Mouse (Mus musculus) layer of hippocampus, adult 9-11 months (tissue): ENCODE measurements around the gene Mfsd6.
"Not testable (repeated sequence)": the region's sequence is repeated elsewhere in the genome, so short reads cannot be mapped to it uniquely, and the experiment has no call there.

ENCODE experiments used
- DNase-seq: peaks from one replicate; pipeline ENCODE4 v3.0.0; 2022

The Mfsd6 gene

GRCm38 (mm10) chr1:52707030-52707429, 20.2 kb downstream of the Mfsd6 start:
- DNase-seq, result no peak

- no peak for DNase-seq
Measured at GRCm38 (mm10) chr1:52702738-52703491, 24.3 kb downstream of the Mfsd6 start.

- no peak for DNase-seq
Measured at GRCm38 (mm10) chr1:52701941-52702340, 25.3 kb downstream of the Mfsd6 start.

- not testable (repeated sequence) for DNase-seq
Measured at GRCm38 (mm10) chr1:52694456-52694855, 32.8 kb downstream of the Mfsd6 start.

DNA sequence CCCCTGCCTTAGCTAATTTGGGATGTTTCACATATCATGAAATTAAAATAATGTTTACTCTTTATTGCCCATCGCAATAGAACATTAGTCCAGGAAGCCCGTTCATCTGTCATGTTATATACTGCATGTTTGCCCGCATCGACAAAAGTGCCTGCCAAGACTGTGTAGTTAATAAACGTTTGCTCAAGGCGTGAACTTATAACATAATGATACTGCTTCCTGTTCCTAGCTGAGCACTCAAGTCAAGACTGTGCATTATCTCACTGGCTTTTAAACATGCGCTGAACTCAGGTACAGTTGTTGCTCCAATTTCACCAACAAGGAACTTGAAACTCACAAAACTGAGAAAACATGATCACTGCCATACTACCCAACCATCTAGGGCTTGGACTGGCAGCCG, 39.6 kb downstream of the Mfsd6 start:
- no peak for DNase-seq

- DNase-seq, result no peak
Measured at GRCm38 (mm10) chr1:52683550-52683949, 43.7 kb downstream of the Mfsd6 start.

DNA sequence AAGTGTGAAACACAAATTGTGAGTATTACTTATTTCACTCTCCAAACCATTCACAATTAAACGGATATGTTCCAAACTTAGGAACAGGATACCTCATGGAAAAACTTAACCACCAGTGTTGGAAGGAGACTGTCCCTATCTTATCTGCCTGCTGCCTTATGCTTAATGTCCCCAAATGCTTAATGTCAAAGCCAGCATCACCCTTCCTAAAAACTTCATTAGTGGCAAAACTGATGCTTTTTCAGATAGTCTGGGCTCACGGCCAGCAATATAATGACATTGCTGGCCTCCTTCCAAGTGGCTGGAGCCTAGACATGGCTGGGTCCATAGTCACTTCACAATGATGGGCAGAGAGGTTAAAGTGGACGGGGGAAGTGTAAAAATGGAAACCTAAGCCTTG, 50.6 kb downstream of the Mfsd6 start:
- DNase-seq, result no peak

- DNase-seq, result no peak
Measured at GRCm38 (mm10) chr1:52675561-52676551, 51.4 kb downstream of the Mfsd6 start.

DNA sequence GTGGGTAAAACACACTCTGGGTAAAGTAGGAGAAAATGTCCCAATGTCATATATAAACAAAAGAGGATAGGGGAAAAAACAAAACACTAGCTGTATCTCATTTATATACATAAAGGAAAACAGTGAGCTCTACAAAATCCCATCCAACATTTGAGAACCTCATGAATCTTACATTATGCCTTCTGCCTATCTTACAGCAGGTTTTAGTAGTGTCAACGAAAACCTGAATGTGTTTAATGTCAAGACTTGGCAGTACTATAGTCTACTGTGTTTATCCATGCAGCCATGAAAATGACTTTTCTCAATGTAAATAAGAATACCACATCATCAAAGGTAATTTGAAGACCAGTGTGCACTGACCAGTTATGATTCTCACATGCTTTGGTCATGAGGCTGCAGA, 57.3 kb downstream of the Mfsd6 start:
- DNase-seq, result no peak

GRCm38 (mm10) chr1:52668743-52669323, 58.4 kb downstream of the Mfsd6 start:
- DNase-seq, result no peak

- DNase-seq, result peak; percentile 79
Measured at GRCm38 (mm10) chr1:52663228-52663627, 64.0 kb downstream of the Mfsd6 start.

DNA sequence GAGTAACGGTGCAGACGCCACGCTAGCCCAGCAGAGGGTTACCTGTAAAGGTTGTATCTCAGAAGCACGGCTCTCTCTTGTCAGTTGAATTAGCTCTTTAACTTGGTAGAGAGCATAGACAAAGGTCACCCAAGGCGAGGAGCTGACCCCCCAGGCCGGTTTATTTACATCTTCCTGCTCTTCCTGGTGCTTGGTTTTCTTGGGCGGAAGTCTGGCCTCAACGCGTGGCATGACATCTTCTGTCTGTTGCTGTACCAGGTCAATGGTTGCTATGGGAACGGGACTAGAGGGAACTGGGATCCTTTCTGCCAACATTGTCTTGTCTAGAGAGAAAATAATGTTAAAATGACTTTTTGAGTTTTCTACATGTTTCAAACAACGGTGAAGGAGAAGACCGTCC, 66.5 kb downstream of the Mfsd6 start:
- DNase-seq, result no peak

- no peak for DNase-seq
Measured at GRCm38 (mm10) chr1:52660278-52660677, 67.0 kb downstream of the Mfsd6 start.

DNA sequence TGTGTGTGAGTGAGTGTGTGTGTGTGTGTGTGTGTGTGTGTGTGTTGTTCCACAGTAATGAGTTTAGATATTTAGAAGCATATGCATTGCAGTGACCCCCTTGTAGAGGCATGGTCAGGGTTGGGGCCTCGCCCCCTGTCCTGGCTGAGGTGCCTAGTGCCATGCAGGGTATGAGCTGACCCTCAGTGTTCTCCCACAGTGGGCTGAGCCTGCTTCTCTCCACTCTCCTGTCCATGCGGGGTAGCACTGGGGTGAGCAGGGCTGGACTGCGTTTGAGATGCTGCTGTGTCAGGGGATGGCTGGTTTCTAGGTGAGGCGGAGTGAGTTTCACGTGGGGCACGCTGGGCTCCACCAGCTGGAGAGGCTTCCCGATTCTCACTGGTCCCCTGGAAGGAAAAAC, 69.1 kb downstream of the Mfsd6 start:
- no peak for DNase-seq

GRCm38 (mm10) chr1:52655153-52655552, 72.1 kb downstream of the Mfsd6 start:
- DNase-seq, result no peak

DNA sequence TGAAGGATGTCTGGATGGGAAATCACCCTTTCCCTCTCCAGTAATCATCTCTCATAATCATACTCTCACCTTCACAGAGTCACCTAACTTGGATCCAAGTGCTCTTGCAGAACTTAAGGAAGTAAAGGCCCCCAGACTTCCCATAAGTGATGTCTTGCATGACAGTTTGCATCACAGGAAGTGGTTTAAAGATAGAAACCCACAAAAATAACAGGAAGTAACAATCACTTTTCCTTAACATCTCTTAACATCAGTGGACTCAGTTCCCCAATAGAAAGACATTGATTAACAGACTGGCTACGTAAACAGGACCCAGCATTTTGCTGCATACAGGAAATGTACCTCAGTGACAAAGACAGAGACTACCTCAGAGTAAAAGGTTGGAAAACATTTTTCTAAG, 73.9 kb downstream of the Mfsd6 start:
- no peak for DNase-seq

DNA sequence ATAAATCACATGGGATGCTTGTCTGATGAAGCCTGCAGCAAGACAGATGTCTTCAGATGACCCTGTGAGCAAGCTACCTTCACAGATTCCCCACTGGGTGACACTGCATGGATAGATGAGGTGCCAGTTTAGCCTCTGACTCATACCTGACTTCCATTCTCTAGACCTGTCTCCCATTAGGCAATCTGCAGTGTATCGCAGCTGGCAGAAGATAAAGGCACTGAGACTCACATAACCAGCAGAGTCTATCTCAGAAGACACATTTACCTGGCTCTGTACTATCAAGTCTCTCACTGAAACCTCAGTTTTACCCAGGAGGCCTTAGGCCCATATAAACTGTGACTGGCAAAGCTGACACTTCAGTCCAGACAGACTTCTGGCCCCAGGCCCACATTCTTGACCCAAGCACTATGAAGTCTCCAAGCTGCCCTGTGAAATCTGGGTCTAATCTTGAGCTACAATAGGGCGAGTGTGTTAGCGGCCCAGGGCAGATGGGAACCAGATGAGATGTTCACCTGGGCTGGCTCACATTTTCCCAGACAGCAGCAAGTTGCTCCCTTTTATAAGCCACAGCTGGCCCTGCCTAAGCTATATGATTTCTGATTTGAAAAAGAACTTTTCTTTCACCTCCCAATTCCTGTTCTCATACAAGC, 74.5 kb downstream of the Mfsd6 start:
- no peak for DNase-seq

DNA sequence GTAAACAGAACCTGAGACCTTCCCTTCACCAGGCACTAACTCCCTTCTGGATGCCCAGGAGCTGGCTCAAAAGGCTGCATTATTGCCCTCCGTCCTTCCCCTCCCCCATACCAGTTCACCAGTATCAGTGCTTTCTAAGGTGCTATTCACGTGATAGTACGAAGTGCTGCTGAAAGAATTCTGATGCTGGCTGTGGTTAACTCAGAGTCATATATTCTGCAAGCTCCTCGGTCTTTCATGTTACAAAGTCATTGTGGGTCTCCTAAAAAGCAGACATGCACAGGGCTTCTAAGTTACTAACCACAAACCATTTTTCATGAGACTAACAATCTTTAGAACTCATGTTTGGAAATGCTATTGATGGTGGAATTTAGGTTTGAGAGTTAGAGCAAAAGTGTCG, 77.2 kb downstream of the Mfsd6 start:
- no peak for DNase-seq

- peak; percentile 87 for DNase-seq
Measured at GRCm38 (mm10) chr1:52648153-52649027, 78.9 kb downstream of the Mfsd6 start.

DNA sequence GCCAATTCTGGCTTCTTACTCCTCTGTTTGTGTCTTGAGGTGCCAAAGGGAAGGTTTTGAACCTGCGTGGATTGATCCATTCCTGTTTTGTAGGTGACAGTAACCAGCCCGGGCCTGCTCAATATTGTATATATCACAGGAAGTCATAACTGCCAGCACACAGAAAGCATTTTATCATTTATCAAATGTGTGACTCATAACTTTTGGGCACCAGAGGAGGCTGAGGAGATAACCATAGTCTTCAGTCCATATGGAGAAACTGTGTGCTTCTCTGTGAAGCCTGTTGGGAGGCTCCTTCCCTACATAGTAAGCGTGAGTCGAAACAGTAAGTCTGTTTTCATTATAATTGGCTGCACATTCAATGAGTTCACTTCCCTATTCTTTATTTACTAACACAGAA, 86.5 kb downstream of the Mfsd6 start:
- no peak for DNase-seq

DNA sequence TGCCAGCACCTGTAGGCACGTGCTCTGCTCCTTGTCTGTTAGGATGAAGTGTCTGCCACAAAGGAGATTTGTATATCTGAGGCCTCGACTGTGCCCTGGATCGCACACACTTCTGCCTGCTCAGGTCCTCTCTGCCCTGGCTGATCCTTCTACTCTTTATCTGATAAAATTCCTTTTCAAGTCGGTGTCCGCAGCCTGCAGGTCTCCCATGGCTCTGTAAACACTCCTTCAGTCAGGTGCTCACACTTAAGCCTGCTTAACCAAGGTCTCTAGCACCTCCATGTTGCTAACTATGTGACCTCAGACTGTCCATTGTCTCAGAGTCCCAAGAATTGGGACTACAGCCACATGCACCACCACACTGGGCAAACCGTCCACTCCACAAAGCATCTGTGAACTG, 87.0 kb downstream of the Mfsd6 start:
- DNase-seq, result no peak

DNA sequence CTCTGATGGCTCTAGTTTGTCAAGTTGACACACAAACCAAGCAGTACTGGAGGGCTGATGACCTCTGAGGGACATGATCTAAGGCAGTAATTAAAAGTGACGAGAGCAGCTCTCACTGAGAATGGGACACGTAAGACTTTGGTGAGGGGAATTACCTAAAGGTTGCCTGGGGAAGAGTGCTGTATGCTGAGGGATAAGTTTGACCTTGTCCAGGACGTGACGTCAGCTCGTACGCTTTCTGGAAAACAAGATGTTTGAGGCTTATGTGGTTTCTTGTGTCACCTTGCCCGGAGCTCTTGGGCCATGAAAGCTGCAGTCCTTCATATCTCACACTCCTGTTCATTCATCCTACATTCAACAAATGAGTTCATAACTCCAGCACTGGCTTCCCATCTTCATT, 88.2 kb downstream of the Mfsd6 start:
- DNase-seq, result no peak
